Mouse (Mus musculus) small intestine, adult 2 months (tissue): ENCODE measurements around the gene Bpifb6.

Experiments used
- CTCF ChIP-seq: fragments of 200-500 bp; IDR thresholded peaks from 2 replicates; pipeline ENCODE4 v1.5.1; 2012; ENCODE audit warnings: low read depth, mild to moderate bottlenecking, control low read depth, inconsistent platforms, low read length, moderate library complexity, mixed read lengths; ENCODE audit not compliant: insufficient replicate concordance, insufficient read length; ENCODE audit errors: extremely low read depth
- POLR2A ChIP-seq: fragments of 200-500 bp; IDR thresholded peaks from 2 replicates; pipeline ENCODE4 v1.6.1; 2012; ENCODE audit warnings: low read depth, mild to moderate bottlenecking, control low read depth, inconsistent platforms, low read length, moderate library complexity

DNA sequence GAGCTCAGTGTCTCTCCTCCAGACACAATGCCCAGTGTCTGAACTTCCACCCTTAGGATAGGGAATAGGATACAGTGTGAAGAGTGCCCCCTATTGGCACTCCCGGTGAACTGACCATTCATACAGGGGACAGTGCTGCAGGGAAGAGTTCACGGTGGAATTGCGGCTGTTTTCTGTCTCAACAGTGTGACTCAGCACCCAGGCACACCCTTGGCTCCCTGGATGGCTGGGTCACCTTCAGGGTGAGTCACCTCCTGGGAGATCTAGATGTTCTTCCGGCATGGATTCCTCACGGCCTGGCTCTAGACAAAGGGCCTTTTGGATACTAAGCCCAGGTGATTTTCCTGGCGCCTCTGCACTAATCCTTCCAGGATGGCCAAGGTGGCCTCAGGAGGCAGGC, 35.2 kb downstream of the Bpifb6 start:
- no peak for TF ChIP-seq CTCF
- no peak for TF ChIP-seq POLR2A
